Mouse (Mus musculus) T-cell, adult 2 months (primary cell): ENCODE measurements at regions not wholly inside any gene's neighbourhood (a gene's known extent, or its start where the extent isn't known, plus 50 kb on each side); places are given as distances from the start of the nearest gene placed in this dataset.
A peak's percentile ranks its signal among the peaks of the same experiment; 100 is the strongest.
"Not testable (repeated sequence)": the region's sequence is repeated elsewhere in the genome, so short reads cannot be mapped to it uniquely, and the experiment has no call there.

Experiments used
- DNase-seq: peaks from one replicate; pipeline ENCODE4 v3.0.0; 2022; ENCODE audit warnings: low spot score

DNA sequence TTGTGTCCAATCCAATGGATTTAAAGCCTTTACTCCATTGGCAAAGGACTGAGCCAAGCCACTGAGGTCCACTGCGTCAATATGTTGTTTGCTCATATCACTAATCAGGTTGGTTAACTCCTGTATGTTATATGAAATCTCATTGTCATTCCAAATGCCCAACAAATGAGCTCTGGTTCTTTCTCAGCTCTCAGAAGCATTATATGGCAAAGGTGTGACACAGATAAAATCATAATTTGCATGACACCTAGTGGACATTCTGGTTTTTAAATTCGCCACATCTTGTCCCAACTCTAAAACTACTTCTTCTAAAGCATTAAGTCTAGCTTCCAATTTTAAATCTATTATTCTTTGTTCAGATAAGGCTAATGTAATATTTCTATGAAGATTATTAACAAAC lies 1035.1 kb upstream of the Sel1l start:
- DNase-seq, result not testable (repeated sequence)

DNA sequence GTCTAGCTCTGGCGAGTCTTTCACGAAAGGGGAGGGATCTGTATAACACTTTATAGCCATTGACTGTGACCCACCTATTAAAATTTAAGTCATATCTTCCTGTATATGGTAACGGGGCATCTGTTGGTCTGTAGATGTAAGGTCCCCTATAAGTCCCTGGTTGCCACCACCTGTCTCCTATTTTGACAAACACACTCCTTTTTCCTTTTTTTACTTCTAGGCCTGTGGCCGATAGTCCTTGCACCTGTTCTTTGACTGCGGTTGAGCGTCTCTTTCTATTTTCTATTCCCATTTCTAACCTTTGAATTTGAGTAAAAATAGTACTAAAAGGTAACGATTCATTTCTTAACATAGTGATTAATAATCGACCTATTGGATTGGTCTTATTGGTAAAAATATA lies 1034.1 kb upstream of the Sel1l start:
- DNase-seq, result not testable (repeated sequence)

DNA sequence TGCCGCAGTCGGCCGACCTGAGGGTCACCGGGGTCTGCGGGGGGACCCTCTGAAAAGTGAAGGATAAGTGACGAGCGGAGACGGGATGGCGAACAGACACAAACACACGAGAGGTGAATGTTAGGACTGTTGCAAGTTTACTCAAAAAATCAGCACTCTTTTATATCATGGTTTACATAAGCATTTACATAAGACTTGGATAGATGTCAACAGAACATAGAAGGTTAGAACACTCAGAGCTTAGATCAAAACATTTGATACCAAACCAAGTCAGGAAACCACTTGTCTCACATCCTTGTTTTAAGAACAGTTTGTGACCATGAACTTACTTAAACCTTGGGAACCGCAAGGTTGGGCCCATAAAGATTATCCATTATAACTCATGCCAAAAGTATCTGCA lies 1033.6 kb upstream of the Sel1l start:
- DNase-seq, result not testable (repeated sequence)

DNA sequence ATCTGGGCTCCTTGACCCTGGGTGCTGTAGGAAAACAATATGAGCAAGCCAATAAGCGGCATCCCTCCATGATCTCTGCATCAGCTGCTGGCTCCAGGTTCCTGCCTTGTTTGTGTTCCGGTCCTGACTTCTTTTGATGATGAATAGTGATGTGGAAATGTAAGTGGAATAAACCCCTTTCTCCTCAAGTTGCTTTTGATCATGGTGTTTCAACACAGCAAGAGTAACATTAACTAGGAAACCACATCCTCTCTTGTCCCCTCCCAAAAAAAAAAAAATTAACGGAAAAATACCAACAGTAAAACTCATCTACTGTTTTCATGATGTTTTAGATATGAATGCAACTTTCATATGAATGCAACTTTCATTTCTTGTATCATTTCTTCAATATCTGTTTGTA lies 1024.6 kb upstream of the Sel1l start:
- DNase-seq, result no peak

DNA sequence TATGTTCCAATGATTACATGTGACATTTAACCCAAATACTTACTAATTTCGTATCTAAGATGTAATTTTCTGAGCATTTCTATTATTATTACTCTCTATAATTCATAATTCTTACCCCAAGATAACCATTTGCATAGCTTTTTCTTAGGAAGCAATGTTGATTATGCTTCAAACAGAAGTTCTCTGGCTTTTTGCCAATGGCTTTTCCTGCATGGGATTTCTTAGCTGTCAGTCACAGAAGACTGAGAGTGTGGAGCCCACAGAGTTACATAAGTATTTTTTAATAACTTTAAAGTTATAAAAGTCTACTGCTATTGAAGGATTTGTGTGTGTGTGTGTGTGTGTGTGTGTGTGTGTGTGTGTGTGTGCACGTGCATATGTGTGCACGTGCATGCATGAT lies 1020.4 kb upstream of the Sel1l start:
- no peak for DNase-seq

DNA sequence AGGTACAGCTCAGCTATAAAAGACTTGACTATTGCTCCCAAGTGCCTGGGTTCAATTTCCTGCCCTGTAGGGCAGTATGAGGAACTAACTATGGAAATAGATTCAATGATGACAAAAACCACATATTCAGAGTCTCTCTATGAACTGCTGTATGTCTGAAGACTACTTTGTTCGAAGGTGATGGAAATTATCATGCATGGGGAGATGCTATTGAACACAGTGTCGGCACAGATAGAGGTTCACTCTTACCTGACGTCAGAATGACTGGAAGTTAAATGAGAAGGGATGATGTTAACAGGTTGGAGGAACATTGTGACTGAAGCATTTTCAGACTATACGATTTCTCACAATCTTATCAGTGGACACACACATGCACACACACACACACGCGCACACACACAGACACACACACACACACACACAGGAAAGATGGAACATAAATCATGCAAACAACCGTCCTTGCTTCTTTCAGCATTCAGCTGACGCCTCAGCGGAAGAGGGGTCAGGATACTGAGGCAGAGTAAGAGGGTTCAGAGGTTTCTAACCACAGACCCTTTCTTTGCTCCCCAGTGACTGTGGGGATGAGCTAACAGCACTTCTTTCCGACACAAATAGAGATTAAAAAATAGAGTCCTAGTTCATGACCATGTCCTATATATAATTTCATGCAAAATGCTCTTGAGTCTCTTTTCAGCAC lies 974.3 kb upstream of the Sel1l start:
- DNase-seq, result peak; percentile 7

DNA sequence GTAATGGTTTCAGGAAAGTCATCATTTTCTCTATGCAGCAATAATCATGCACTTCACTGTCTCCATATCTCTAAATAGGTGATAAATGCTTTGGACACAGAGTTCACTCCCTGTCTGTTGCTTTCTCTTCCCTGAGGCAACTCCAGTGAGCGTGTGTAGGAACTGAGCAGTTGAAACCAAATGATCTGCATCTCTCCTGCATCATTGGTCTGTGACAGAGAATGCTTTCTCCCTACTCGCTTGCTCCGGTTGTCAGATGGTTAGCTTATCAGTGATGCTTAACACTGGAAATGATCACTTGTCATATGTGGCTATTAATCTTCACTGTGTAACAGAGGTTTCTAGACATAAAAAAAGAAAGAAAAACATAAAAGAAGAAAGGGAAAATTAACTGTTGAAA lies 969.7 kb upstream of the Sel1l start:
- DNase-seq, result no peak

DNA sequence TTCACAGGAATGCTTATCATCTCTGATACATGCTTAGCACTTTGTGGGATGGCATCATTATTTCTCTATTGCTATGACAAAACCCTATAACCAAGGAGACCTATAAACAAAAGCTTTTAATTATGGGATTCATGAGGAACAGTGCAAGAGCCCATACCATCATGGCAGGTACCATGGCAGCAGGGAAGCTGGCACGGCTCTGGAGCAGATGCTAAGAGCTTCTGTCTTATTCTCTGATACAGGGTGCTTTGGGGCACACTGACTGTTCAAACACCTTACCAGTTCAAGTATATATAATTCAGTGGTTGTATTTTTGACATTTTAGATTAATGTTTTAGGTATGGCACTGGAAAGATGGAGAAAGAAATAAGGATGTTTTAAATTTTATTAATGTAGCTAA lies 952.2 kb upstream of the Sel1l start:
- no peak for DNase-seq

DNA sequence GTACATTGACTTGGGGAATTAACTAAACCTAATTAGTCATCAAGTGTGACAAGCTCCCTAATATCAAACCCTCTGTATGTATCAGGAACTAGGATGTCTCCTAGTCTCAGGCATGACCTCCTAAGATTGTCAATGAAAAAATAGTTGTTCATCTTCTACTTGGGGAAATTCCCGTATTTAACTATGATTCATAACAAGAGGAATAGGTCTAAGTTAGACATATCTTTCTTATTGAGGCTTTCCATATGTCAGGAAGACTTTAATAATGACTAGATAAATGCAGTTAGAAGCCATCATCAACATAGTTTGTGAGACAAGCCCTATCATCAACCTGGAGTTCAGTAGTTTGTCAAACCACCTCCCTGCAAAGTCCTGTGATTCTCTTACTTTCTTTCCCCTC lies 934.4 kb upstream of the Sel1l start:
- DNase-seq, result no peak

DNA sequence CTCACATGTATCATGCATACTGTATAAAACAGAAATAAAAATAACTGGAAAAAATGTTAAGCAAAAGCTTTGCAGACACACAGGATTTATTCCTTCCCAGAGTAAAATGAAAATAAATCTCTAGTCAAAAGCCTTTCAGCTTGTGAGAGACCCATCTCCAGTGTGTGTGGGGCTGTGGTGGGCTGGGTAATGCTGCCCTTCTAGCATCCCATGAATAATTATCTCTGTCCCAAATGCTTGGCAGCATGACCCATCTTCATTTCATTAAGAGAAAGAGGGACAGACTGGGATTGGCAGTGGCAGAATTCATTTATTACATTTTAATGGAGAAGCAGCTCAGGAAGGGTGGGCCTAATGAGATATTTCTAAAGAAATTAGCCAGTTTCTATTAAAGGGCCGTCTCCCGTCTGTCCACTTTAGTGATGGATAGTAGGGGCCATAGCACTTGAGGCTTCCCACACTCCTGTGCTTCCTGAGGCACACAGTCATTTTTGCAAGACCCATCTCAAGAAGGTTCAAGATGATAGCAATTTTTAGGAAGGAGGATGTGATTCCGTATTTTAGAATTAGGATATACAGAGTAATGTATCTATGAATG lies 930.8 kb upstream of the Sel1l start:
- no peak for DNase-seq

DNA sequence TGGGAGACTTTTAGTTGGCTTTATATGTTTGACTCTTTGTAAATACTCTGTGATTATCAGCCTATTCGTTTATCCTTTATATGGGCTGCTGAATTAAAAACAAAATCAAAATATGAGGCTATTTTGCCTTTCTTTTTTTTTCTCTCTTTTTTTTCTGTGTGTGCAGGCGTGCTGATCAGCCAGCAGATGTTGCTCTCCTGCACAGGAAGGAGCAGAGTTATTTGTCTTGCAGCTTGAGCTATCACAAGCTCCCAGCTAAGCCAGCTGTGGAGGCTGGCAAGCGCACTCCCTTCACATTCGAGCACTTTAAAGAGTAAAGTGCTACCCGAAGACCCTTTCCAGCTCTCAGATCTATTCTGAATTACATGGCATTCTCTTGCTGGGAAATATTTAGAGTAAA lies 926.7 kb upstream of the Sel1l start:
- no peak for DNase-seq

DNA sequence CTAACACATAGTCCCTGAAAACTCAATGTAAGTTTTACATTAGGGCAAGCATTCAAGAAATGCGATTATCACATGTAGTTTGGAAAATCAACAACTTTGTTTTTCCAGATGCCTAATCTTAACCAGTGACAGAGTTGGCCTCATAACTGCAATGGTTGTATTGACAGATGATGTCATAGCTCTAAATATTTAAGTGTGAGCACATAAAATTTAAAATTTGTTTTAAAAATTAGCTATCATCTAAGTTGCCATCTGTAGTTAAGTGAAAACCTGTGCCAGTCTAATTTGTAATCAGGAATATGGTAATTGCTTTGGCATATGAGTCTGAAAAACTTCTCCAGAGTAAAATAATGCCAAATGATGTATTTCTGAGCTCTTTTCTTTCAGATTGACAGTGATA lies 899.6 kb upstream of the Sel1l start:
- DNase-seq, result no peak

DNA sequence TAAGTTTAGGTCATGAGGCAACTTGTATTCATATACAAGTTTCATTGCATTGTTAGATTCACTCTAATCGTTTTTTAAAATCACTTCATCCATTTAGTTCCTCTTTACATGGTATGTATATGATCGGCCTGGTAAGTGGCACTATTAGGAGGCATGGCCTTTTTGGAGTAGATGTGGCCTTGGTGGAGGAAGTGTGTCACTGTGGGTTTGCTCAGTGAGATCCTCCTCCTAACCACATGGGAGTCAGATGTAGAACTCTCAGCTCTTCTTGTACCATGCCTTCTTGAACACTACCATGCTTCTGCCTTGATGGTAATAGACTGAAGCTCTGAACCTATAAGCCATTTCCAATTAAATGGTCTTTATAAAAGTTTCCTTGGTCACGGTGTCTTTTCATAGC lies 891.9 kb upstream of the Sel1l start:
- DNase-seq, result no peak

DNA sequence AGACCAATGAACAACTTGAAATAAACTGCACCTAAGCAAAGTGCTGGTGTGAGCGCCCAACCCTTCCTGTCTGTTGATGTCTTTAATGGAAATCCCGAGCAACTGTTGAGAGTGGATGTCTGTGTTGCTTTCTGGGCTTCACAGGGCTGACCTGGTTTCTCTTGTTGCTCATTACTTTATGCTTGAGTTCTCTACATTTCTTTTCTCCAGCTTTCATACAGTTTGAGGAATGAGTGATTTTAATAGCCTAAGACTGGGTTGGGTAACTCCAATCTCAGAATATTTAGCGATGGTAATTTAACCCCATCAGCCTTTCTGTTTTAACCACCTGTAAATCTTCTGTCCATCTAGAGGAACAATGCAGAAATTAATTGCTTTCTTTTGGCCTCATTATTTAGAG lies 890.2 kb upstream of the Sel1l start:
- DNase-seq, result no peak

DNA sequence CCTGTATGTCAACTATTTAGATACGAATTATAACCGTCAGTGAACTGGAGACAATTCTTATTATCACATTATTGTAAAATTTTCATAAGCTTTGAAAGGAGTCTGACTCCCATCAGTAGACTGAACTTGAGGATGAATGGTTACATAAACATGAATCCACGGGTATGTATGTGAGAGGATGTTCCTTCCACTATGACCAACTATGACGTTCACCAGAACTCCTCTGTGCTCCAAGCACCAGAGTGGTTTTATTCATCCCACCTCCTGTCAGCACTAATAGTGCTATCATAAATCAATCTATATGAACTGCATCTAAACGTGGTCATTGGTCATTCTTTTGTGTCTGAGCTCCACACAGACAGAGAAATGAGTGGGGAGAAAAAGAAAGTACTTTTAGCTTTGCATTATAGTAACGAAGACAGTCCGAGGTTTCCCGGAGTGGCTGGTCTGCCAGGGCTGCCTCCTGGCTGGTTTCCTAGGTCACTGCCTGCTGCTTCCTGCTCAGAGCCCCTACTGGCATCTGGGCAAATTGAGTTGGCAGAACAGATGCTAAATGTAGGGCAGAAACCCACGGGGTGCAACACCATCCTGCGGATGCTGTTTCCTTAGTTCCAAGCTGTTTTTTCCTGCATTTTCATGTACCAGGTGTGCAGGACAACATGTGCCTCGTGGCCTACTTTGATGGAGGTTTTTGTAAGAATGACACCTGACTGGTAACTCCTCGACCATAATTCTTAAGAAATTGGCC lies 888.8 kb upstream of the Sel1l start:
- DNase-seq, result no peak

DNA sequence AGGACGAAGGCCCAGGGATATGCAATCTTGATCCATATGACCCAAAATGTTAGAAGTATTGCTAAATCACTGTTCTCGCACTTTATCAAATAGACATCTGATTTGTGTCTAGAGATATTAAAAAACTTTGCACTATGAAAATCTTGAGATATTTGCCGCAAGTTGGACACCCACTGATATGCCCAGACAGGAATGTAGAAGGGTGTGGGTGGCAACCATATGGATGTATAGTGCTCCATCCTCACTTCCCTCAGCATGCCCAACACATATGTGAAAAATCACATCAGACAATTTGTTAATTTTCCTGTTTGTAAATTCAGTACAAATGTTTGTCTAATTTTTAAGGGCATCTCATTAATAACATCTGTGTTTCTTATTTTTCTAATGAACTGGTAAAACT lies 874.1 kb upstream of the Sel1l start:
- no peak for DNase-seq

DNA sequence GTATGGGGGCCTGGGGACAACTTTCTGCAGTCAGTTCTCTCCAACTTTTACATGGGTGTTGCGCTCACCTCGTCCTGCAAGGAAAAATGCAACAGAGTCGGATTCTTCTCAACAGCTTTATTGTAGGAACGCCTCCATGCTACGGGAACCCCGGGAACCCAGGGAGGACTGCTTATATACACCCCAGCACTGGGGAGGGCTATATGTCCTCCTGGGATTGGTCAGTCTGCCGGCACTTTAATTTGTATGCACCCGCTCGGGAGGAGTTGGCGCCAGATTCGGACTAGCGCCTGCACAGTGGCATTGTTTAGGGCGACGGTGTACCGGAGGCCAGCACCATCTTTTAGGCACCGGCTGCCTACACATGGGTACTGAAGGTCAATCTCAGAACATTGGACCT lies 864.5 kb upstream of the Sel1l start:
- no peak for DNase-seq

DNA sequence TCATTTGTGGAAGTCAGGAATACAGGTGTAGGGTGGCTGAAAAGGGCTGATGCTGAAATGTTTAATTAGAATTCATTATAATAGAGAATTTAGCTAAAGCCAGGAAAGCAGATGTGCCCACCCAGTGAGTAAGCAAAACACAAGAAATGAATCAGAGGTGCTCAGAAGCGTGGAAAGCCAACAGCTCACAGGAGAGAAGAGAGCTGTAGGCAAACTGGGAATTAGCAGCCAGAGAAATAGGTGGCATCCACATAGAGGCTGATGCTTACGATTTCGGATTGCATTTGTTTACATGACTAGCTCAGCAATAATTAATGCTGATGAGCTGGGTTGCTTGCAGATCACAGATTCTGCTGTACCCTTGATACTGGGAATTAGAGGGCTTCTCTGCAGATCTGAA lies 859.5 kb upstream of the Sel1l start:
- DNase-seq, result no peak

DNA sequence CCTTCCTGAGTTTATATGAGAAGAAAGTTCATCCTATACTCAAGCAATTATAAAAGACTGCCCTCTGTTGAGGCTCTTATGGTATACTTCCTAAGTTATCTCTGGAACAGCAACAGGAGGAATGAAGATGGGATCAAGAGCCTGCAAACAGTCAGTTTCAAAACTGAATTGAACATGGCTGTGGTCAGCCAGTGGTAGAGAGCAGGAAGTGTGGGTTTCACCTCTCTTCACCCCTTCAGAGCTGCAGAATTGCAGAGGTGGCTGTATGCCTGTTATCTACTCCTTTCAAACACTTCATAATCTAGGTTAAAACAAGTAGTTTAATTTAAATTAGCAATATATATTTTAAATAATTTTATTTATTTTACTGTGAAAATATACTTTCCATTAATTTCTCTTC lies 854.8 kb upstream of the Sel1l start:
- DNase-seq, result no peak

DNA sequence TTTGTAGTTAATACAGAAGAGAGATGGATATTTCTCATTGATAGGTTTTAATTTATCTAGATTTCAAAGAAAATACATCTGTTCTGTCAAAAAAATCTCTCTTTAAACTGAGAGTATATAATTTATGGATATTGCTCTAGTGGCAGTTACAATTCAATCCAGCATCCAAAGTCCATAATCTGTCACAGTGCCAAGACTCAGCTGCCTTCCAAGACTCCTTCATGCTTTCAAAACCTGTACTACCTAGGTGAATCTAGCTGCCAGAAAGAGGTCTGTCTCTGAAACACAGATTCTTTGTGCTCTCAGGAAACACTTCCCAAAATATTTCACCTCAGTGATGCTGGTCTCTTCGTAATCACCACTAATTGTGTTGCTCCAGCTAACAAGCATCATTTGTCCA lies 844.0 kb upstream of the Sel1l start:
- DNase-seq, result no peak

DNA sequence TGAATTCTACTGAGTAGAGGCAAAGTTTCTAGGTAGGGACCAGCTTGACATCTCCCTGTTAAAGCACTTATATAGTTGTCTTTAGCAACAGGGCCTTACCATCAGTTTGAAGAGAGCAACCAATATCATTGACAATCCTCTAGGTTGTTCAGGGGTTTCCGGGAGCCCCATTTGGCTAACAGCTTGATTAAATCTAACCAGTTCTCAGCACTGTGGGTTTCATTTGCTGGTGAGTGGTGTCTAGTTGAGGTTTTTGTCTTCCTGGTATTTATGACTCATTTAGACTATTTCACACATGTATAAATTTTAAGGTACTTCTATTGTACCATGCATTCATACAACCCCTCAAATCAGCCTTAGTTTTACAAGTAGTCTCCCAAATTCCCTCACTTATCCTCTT lies 823.4 kb upstream of the Sel1l start:
- DNase-seq, result no peak

DNA sequence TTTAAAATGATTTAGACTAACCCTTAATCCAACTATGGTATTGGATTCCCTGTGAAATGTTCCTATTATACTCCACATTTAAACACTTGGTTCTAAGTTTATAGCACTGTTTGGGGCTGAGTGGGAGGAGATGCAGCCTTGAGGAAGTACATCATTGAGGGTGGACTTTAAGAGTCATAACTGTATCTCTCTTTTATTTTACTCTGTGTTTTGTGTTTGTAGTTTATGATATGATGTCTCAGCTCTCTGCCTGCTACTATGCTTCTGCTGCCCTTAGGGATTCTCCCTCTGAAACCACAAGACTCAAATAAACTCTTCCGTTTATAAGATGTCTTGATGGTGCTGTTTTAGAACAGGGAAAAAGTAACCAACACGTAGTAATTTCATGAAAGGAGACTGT lies 797.7 kb upstream of the Sel1l start:
- no peak for DNase-seq

DNA sequence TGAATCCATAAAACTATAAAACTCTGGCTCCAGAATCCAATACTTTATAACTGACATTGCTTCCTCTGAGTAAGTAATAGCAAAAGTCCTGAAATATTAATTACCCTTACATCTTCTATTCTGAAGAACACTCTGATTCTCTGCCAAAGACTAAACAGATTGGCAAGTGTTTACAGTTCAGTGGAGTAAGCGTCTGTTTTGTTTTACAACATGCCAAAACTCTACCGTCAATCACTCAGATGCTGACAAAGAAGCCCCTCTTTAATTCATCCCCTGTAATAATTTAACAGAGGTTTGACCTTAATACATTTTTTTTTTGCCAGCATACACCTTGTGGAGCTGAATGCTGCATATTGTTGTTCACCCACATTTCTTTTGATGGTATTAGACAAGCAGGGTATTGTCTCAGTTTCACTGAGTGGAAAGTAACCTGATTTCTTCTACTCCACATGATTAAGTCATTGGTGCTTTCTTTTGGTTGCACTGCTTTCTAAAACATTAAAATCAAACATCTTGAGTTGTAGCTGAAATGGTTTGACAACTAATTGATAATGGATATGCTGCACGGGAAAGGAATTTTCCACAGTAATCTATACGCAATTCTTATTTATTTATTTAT lies 796.2 kb upstream of the Sel1l start:
- no peak for DNase-seq
